Mouse (Mus musculus) layer of hippocampus, postnatal 25 days (tissue): ENCODE data around the gene Sncg. TPM values are rescaled to one million over a fixed set of nuclear protein-coding genes. Genes with fewer than 3 reads are reported as not detected.
"Not testable (repeated sequence)": the region's sequence is repeated elsewhere in the genome, so short reads cannot be mapped to it uniquely, and the experiment has no call there.

Experiments
- DNase-seq, 2 experiments: peaks; one replicate each; pipeline ENCODE4 v3.0.0; 2022; ENCODE audit warnings: mixed read lengths in 2 of 2, low spot score in 1 of 2; ENCODE audit errors: extremely low spot score in 1 of 2
- total RNA-seq, 2 experiments: library from RNA; stranded (reverse); gene quantifications; 2 replicates each; pipeline ENCODE4 v1.2.3; 2021

Sncg gene
- 1 to 10 TPM; 4.6 to 6.3 TPM for total RNA-seq

- DNase-seq, result no peak
Observed at GRCm38 (mm10) chr14:34374577-34374976, at the start of gene Sncg. Gene Sncg, minus strand, starts transcription at chr14:34374789.

DNA sequence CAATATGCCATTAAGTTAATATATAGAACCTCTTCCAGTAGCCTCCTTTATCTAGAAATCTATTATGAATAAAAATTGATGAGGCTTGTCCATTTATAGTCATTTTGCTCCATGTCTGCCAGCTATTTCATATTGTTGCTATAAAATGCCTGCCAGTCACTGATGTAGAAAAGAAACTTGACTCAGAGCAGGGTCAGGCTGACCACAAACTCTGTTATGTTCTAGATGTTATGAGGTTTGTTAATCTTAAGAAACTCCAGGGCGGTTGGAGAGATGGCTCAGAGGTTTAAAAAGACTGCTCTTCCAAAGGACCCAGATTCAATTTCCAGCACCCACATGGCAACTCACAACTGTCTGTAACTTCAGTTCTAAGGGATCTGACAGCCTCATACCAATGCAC is 46.5 kb upstream of the Sncg start:
- DNase-seq, result no peak

- no peak for DNase-seq
Observed at GRCm38 (mm10) chr14:34417501-34417900, 42.9 kb upstream of the Sncg start.

- DNase-seq, result not testable (repeated sequence)
Observed at GRCm38 (mm10) chr14:34416946-34417345, 42.4 kb upstream of the Sncg start.

GRCm38 (mm10) chr14:34412164-34412896 is 37.7 kb upstream of the Sncg start:
- no peak for DNase-seq

DNA sequence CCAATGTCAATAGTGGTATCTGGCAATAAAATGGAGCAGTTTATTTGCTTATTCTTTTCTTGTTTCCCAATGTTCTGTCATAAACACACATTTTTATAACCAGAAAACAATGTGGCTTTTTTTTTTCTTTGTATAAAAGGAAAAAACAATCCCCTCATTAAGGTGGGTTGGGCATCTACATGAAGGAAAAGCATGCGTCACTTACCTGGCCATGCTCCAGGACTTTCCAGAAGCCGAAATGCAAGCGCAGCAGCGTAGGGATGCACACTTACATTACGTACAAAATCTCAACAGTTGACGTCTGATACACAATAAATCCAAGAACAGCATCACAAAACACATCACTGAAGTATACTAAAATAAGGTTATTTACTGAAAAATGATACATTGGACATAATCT is 36.1 kb upstream of the Sncg start:
- no peak for DNase-seq

DNA sequence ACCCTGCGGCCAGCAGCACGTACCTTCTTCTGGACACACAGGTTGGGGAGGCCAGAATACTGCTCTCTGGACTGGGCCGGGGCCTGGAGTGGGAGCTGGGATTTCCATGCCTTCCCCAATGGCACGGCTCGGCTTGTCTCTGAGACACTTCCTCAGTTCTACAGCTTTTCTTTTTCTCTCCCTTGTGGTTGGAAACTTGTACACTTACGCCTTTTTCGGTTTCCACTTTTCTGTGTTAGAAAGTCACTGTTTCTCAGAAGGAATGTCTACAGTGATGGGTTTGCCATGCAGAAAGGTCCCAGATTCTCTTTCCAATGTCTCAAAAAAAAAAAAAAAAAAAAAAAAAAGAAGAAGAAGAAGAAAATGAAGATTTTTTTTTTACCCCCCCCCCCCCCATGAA is 28.8 kb upstream of the Sncg start:
- DNase-seq, result no peak

- DNase-seq, result no peak
Observed at GRCm38 (mm10) chr14:34402871-34403270, 28.3 kb upstream of the Sncg start.

DNA sequence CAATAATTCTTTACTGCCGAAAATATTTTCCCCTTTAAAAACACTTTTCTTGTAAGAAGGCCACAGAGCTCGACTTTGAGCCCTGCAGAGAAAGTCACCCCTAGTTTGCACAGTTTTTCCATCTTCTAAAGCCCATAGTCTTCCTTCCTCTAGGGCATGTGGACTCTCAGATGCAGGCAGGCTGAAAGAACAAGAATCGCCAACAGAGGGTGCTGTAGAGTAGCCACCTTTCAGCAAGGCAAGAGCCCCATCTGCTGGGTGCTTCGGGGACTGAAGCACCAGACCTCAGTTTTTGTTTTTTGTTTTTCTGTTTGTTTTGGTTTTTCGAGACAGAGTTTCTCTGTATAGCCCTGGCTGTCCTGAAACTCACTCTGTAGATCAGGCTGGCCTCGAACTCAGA is 26.5 kb upstream of the Sncg start:
- DNase-seq, result peak; percentile 41 to 86

DNA sequence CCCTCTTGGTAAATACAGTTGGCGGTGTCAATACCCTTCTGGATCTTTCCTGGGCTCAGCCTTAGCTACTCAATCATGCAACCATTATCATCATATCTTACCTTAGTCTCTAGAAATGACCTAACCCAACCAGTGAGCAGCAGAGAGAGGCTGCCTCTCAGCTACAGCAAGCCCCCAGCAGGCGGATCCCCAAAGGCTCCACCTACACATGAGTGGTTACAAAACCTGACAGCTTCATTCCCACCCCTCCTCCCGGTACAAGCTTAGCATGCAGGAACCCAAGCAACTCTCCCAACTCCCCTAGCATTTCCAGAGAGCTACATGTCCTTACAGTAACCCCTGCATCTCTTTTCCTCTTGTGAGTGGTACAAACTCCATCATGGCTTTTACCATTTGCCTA is 25.4 kb upstream of the Sncg start:
- no peak for DNase-seq

- DNase-seq, result no peak
Observed at GRCm38 (mm10) chr14:34399301-34399700, 24.7 kb upstream of the Sncg start.

DNA sequence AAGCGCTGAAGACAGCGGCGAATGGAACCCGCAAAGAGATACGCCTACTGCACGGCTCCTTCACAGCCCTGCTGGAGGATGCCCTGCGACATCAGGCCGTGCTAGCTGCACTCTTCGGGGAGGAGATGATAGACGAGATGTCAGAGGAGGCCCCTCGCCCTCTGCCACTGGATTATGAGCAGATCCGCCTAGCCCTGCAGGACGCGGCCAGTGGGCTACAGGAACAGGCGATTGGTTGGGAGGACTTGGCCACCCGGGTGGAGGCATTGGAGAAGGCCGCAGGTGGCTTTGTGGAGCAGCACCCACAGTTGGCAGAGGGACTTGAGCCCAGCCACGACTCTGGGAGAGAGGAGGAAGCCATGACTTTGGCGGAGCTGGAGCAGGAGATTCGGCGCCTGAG is 24.3 kb upstream of the Sncg start:
- DNase-seq, result no peak

DNA sequence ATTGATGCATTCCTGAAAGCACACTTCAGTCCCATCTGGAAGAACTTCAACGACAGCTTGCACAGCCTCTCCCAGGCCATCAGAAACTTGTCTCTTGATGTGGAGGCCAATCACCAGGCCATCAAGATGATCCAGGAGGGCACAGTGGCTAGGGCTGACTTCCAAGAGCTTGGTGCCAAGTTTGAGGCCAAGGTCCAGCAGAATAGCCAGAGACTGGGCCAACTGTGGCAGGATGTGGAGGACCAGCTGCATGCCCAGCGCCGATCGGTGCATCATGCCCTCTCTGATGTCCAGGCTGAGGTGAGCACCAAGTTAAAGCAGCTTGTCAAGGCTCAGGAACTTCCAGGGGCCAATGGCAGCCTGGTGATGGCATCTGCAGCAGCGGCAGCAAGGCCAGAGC is 23.3 kb upstream of the Sncg start:
- DNase-seq, result no peak

DNA sequence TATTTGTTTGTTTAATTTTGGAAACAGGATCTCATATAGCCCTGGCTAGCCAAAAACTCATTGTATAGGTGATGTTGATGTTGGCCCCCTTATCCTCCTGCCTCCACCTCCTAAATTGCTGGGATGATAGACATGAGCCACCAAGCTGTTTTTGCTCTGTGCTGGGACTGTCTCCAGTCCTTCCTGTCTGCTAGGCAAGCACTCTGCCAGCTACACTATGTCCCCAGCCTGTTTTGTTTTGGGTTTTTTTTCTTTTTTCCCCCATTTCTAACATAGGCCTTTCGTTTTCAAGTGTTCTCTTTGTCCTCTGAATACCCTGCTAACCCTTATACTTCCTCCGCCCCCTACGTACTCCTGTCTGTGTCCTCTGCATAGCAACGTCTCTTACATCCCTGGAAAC is 18.7 kb upstream of the Sncg start:
- DNase-seq, result no peak

- DNase-seq, result no peak
Observed at GRCm38 (mm10) chr14:34382921-34383704, 8.5 kb upstream of the Sncg start.

GRCm38 (mm10) chr14:34378560-34379331 is 4.2 kb upstream of the Sncg start:
- no peak for DNase-seq

- no peak for DNase-seq
Observed at GRCm38 (mm10) chr14:34377121-34377520, 2.5 kb upstream of the Sncg start.

DNA sequence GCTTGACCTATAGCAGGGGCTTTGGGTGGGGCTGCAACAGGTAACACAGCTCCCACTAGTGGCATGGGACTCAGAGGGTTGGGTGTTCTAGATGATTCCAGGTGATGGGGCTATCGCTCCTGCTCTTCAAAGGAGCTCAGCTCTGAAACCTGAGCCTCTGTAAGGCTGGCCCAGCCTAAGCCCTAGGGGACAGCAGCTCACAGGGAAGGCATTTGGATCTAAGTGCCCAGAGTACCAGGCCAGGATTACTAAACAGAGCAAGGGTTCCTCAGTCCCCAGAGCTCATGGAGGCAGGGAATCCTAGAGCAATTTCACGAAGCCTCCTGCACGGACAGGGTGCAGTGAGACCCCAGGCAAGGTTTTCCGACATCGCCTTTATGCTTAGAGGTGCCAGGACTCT is 1.4 kb upstream of the Sncg start:
- no peak for DNase-seq

DNA sequence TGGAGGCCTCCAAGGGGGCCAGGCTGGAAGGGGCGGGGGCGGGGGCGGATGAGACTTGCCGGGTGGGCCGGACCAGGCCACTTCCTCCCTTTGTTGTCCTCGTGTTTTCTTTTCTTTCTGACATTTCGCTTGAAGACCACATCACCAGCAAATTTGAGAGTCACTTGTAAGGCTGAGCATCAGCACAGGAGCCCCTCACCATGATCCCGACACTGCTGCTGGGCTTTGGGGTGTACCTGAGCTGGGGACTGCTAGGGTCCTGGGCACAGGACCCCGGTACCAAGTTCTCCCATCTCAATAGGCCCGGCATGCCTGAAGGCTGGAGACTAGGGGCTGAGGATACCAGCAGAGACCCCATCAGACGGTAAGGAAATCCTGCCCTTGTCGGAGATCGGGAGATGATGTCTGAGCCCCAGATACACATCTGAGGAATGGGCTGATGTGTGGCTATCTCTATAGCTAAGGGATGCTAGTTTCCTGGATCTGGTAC is 871 bp upstream of the Sncg start, which contains the start of gene Mmrn2:
Gene Mmrn2, plus strand, starts transcription at position 51 of the 490 bp plus-strand sequence.
- DNase-seq, result no peak

DNA sequence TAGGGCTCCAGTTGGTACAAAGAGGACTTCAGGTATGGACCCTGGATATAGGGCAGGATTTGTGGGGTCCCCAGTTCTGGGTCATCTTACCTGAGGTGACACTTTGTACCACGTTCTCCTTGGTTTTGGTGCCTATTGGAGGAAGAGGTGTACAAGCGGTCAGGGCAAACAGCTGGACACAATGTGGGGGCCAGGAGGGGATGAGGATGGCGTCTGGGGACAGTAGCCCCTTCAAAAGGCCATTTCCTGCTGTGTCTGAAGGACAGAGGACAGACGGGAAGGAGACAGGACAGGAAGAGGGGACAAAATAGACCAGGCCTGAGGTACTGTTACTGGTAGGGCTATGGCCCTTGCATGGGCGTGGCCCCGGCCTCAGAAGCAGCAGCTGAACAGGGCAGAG is 1.0 kb downstream of the Sncg start:
- DNase-seq, result no peak

GRCm38 (mm10) chr14:34372646-34373045 is 1.9 kb downstream of the Sncg start:
- peak in 1 of 2 experiments; percentile 73 for DNase-seq
